Mouse (Mus musculus): Measurements from ENCODE around the gene Diras1.

GRCm38 (mm10) chr10:81021547-81022110, 3.8 kb downstream of the Diras1 start:
- no peak for TF ChIP-seq CTCF (IDR thresholded peaks at IDR 0.05; ENCODE audit: low read depth)
- TF ChIP-seq EP300 (optimal IDR thresholded peaks at IDR 0.05), result no peak
